Mouse (Mus musculus) thymus, adult 2 months (tissue): ENCODE results near the gene Flywch2.

Source experiments
- CTCF ChIP-seq: fragments of 200-500 bp; IDR thresholded peaks from 2 replicates; pipeline ENCODE4 v1.5.1; 2012; ENCODE audit warnings: mild to moderate bottlenecking, control low read depth, low read length, moderate library complexity, borderline replicate concordance; ENCODE audit not compliant: control insufficient read depth, poor library complexity, insufficient read depth; ENCODE audit errors: extremely low read depth
- POLR2A ChIP-seq: fragments of 200-500 bp; IDR thresholded peaks from 2 replicates; pipeline ENCODE4 v1.6.1; 2012; ENCODE audit warnings: mild to moderate bottlenecking, low read length, control low read depth, moderate library complexity; ENCODE audit not compliant: control insufficient read depth, poor library complexity, insufficient read depth; ENCODE audit errors: extremely low read depth

DNA sequence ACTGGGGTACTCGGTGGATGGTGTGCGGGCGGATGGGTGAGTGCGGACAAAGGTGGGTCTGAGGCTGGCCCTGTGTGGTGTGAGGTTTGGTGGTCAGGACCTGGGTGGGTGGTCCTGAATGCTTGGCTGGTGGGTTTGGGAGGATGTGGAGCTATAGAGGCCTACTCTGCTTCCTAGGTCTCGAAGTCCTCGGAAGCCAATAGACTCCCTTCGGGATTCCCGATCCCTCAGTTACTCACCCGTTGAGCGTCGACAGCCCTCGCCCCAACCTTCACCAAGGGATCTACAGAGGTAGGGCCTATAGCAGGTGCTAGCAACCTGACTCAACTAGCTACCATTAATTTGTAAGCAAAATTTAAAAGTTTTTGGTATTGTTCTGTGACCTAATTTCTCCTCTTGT lies 37.7 kb upstream of the Flywch2 start:
- TF ChIP-seq CTCF (no peak), POLR2A (no peak)
